Mouse (Mus musculus) stomach, postnatal 0 days (tissue): Measurements from ENCODE around the gene Slc34a3. TPM values are rescaled to one million over a fixed set of nuclear protein-coding genes. Genes with fewer than 3 reads are reported as not detected.

Source experiments
- ATAC-seq: fragments of 200-750 bp; cut with Nextera tagmentation; 2 replicates; pipeline ENCODE4 v1.8.0; 2017; ENCODE audit not compliant: low FRiP score, low TSS enrichment
- DNase-seq: peaks from one replicate; pipeline ENCODE4 v3.0.0-alpha.2; 2016; ENCODE audit warnings: low spot score
- H3K27ac ChIP-seq: fragments of 300-500 bp; sonication (generic); replicated peaks from 2 replicates; pipeline ENCODE4 v1.5.1; 2014; ENCODE audit warnings: mild to moderate bottlenecking, control low read depth
- H3K27me3 ChIP-seq: fragments of 300-500 bp; sonication (generic); 2 replicates; pipeline ENCODE4 v1.6.1; 2014; ENCODE audit warnings: low read length; ENCODE audit not compliant: control insufficient read depth, insufficient read depth
- H3K36me3 ChIP-seq: fragments of 300-500 bp; sonication (generic); 2 replicates; pipeline ENCODE4 v1.6.1; 2014; ENCODE audit warnings: low read length, mixed read lengths; ENCODE audit not compliant: control insufficient read depth, insufficient read depth
- H3K4me1 ChIP-seq: fragments of 300-500 bp; sonication (generic); replicated peaks from 2 replicates; pipeline ENCODE4 v1.6.1; 2014; ENCODE audit warnings: antibody characterized with exemption; ENCODE audit not compliant: control insufficient read depth, insufficient read depth
- H3K4me2 ChIP-seq: fragments of 300-500 bp; sonication (generic); replicated peaks from 2 replicates; pipeline ENCODE4 v1.6.1; 2014; ENCODE audit warnings: low read depth, mild to moderate bottlenecking, control low read depth, moderate library complexity
- H3K4me3 ChIP-seq: fragments of 300-500 bp; sonication (generic); 2 replicates; pipeline ENCODE4 v1.5.1; 2014; ENCODE audit warnings: low read depth, low read length, control low read depth
- H3K9ac ChIP-seq: fragments of 300-500 bp; sonication (generic); 2 replicates; pipeline ENCODE4 v1.6.1; 2014; ENCODE audit warnings: mild to moderate bottlenecking, low read length, control low read depth, mixed read lengths
- H3K9me3 ChIP-seq: fragments of 300-500 bp; sonication (generic); 2 replicates; pipeline ENCODE4 v1.6.1; 2016; ENCODE audit warnings: low read length; ENCODE audit not compliant: control insufficient read depth
- CTCF ChIP-seq: IDR thresholded peaks from 2 replicates; pipeline ENCODE4 v1.5.1; 2016; ENCODE audit warnings: antibody characterized with exemption, low read depth, mild to moderate bottlenecking, moderate library complexity
- EP300 ChIP-seq: optimal IDR thresholded peaks from 2 replicates; pipeline ENCODE3; 2016; ENCODE audit warnings: antibody characterized with exemption
- WGBS: fragments of 180-500 bp; shearing (Covaris S2); extraction: QIAGEN DNeasy Blood & Tissue Kit; methylation state at CpG from one replicate; pipeline ENCODE4 v1.1.7; 2014; 5-methylcytosine and 5-hydroxymethylcytosine counted together
- polyA plus RNA-seq: library from polyadenylated mRNA; unstranded; fragments of >200 nt; fragmentation: Nextera tagmentation; extraction: Ambion mirVana; gene quantifications from 2 replicates; pipeline ENCODE4 v1.2.1, GENCODE M21; 2015

Slc34a3 gene
- polyA plus RNA-seq, 1 experiment from 2014 or later = 0.10 TPM

DNA sequence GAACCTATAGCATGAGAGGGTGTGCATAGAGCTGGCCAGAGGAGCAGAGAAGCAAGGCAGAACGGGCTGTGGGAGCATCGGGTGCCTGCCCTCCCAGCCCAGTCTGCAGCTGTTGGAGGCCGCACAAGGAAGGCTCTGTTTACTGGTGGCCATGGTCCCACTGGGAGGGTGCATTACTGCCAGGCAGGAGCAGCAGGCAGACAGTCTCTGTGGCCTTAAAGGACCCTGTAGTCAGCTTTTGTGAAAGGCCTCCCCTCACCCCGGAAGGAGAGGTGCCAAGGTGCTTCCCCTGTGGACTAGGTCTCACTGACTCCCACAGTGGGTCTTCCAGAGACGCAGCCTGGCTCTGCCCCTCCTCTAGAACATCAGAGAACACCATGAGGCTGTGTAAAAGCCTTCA lies 7.3 kb downstream of the Slc34a3 start:
- Histone ChIP-seq H3K4me3 (no peak overlapping the region), H3K4me2 (no peak overlapping the region), H3K36me3 (no peaks in the 10 kb centered on the region), H3K9ac (no peak overlapping the region), H3K27ac (no peak overlapping the region), H3K4me1 (no peaks in the 10 kb centered on the region), H3K27me3 (no peaks in the 10 kb centered on the region), H3K9me3 (no peaks in the 10 kb centered on the region)
- no peak for DNase-seq
- 77% methylated on average over 5 of the region's 5 CpGs for WGBS
- no peak for ATAC-seq
- TF ChIP-seq EP300 = no peak
- TF ChIP-seq CTCF = no peak

DNA sequence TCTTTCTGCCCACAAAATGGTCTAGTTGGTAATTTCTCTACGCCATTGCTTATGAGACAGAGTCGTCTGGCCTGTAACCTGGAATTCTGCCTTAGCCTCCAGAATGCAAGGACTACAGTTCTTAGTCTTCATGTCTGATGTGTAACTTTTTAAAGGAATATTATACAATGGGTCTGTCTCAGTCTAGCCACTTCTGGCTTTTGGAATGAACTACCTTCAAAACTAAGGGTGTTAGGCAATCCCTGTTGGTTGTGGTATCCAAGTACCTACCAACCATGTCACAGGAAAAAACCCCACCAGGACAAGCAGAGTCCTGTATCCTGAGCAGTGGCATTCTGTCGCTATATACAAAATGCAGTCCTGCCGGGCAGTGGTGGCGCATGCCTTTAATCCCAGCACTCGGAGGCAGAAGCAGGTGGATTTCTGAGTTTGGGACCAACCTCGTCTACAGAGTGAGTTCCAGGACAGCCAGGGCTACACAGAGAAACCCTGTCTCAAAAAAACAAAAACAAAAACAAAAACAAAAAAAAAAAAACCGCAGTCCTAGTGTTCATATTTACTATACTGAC lies 8.3 kb downstream of the Slc34a3 start:
- Histone ChIP-seq H3K4me3 (peak overlapping the region; percentile 48; the same call in 1 of the 2 replicates), H3K4me1 (no peaks in the 10 kb centered on the region), H3K9ac (0 out of 2 replicates have a peak overlapping the region, but pooled peaks have one; percentile 67), H3K36me3 (no peaks in the 10 kb centered on the region), H3K27me3 (no peaks in the 10 kb centered on the region), H3K4me2 (peak overlapping the region; percentile 55), H3K9me3 (no peaks in the 10 kb centered on the region), H3K27ac (peak overlapping the region; percentile 97)
- ATAC-seq = no peak
- TF ChIP-seq EP300 = no peak
- TF ChIP-seq CTCF = no peak
- no peak for DNase-seq
- 55% methylated on average over 8 of the region's 8 CpGs for WGBS

DNA sequence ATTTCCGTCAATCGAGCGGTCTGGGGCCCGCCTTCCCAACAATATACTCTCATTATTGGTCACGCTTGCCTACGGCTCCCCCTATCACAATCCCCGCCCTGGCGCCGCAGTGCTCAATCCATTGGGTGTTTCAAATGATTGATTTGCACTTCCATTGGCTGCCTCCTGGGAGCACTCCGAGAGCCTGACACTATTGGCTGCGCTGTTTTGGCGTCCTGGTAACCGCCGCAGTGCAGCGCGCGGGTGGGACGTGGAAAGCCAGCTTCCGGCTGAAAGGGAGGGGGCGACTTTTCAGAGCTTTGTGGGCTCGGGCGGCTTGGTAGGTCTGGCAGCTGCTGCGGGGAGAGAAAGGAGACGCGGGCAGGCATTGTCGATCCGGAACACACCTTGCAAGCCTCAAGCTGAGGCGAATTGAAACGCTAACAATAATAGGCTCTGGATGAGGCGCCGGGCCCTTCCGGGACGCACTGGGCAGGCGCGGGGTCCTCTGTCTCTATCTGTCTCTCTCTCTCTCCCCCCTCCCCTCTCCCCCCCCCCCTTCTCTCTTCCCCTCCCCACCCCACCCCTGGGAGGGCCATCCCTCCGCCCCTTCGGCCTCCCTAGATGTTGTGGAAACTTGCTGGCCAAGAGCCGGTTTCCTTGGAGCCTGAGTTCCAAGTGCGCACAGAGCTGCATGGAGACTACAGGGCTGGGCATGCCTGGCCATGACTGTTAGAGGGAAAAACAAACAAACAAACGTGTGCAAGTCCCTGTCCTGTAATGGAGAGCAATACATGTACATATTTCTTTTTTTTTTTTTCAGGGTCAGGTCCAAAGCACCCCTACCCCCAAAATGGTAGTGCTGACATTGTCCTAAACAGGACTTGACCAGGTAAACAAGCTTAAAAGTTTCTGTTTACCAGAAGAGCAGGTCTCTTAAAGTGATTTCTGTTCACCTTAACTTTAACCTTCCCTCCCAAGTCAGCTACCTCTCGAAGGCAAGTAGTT lies 9.1 kb downstream of the Slc34a3 start:
- H3K9ac ChIP-seq = peak overlapping the region; percentile 67
- 1% methylated on average over 41 of the region's 41 CpGs for WGBS
- peak overlapping the region; percentile 48 for H3K4me3 ChIP-seq
- no peaks in the 10 kb centered on the region for H3K36me3 ChIP-seq
- no peaks in the 10 kb centered on the region for H3K9me3 ChIP-seq
- no peaks in the 10 kb centered on the region for H3K4me1 ChIP-seq
- DNase-seq (peak; percentile 98), ATAC-seq (peak; percentile 92)
- peak overlapping the region; percentile 55 for H3K4me2 ChIP-seq
- peak overlapping the region; percentile 97 for H3K27ac ChIP-seq
- no peaks in the 10 kb centered on the region for H3K27me3 ChIP-seq
- no peak; the same call in 1 of the 2 replicates for TF ChIP-seq CTCF
- TF ChIP-seq EP300 = peak; percentile 14

DNA sequence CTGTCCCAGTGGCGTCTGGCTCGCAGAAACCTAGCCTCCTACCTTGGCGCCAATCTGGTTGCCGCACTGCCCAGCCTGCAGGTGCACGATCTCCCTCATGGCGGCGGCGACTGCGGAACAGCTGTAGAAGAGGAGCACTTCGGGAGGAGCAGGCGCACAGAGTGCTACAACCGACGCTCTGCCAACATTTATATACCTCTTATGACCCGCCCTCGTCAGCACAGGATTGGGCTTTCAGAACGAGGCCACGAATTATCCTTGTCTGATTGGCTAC lies 9.7 kb downstream of the Slc34a3 start, which contains the start of gene Tubb4b:
Gene Tubb4b (minus strand): TSS at position 211 of the 274 bp plus-strand sequence.
- Histone ChIP-seq H3K27ac (peak within 1 kb of the TSS; percentile 98), H3K4me1 (no peaks in the 10 kb centered on the region), H3K36me3 (no peaks in the 10 kb centered on the region), H3K4me2 (peak within 1 kb of the TSS; percentile 86), H3K4me3 (peak within 1 kb of the TSS; percentile 80), H3K27me3 (no peaks in the 10 kb centered on the region), H3K9ac (peak within 1 kb of the TSS; percentile 89), H3K9me3 (no peaks in the 10 kb centered on the region)
- no peak for DNase-seq
- TF ChIP-seq CTCF (peak; percentile 47), EP300 (peak; percentile 69)
- under 1% methylated on average over 17 of the region's 17 CpGs for WGBS
- no peak for ATAC-seq

DNA sequence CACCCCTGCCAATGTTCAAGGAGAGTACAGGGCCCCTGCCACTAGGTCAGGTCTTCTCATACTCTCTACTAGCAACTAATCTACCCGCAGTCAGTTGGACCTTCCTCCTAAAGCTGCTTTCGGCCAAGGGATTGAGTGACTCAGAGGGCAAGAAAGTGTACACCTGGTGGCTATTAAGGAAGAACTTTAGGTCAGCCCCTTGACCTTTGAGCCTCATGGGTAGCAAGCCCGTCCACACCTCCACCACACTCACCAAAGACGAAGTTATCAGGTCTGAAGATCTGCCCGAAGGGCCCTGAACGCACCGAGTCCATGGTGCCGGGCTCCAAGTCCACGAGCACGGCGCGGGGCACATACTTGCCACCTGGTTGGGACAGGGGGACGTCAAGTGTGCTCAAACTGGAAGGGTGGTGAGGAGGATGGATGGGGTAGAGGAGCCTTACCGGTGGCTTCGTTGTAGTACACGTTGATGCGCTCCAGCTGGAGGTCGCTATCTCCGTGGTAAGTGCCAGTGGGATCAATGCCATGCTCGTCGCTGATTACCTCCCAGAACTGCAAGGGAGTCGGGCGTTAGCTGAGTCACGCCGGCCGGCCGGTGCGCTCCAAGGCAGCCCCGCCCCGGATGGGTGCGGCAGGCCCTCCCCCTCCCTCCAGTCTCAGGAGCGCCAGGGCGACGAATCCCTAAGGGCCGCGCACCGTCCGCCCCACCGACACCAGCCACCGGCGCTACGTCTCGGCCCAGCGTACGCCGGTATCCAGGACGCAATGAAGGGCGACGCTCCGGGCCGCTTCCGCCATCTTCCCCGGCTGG lies 10.3 kb downstream of the Slc34a3 start:
- no peaks in the 10 kb centered on the region for H3K4me1 ChIP-seq

More for the DNA sequence above, 10.3 kb downstream of the Slc34a3 start:
- peak overlapping the region; percentile 80 for H3K4me3 ChIP-seq
- H3K9ac ChIP-seq = peak overlapping the region; percentile 89
- peak overlapping the region; percentile 86 for H3K4me2 ChIP-seq
- H3K9me3 ChIP-seq = no peaks in the 10 kb centered on the region
- H3K27ac ChIP-seq = peak overlapping the region; percentile 98
- ATAC-seq = peak; percentile 74
- TF ChIP-seq EP300 = no peak
- TF ChIP-seq CTCF = no peak
- H3K27me3 ChIP-seq = no peaks in the 10 kb centered on the region
- DNase-seq = peak; percentile 94
- 2% methylated on average over 46 of the region's 53 CpGs for WGBS
- no peaks in the 10 kb centered on the region for H3K36me3 ChIP-seq
